Mouse (Mus musculus) intestine, postnatal 0 days (tissue): ENCODE measurements around the gene Abi1. TPM values are rescaled to one million over a fixed set of nuclear protein-coding genes. Genes with fewer than 3 reads are reported as not detected.

Experiments used
- ATAC-seq: fragments of 200-750 bp; cut with Nextera tagmentation; 2 replicates; pipeline ENCODE4 v1.8.0; 2017; ENCODE audit warnings: mild to moderate bottlenecking, moderate TSS enrichment, moderate library complexity
- H3K27ac ChIP-seq: fragments of 300-500 bp; sonication (generic); 2 replicates; pipeline ENCODE4 v1.5.1; 2014; ENCODE audit warnings: mild to moderate bottlenecking, low read depth, low read length, moderate library complexity
- H3K27me3 ChIP-seq: fragments of 300-500 bp; sonication (generic); replicated peaks from 2 replicates; pipeline ENCODE4 v1.6.1; 2014; ENCODE audit warnings: low read length, mixed read lengths; ENCODE audit not compliant: control insufficient read depth, insufficient read depth
- H3K36me3 ChIP-seq: fragments of 300-500 bp; sonication (generic); 2 replicates; pipeline ENCODE4 v1.6.1; 2014; ENCODE audit warnings: mild to moderate bottlenecking, moderate library complexity; ENCODE audit not compliant: control insufficient read depth, insufficient read depth
- H3K4me1 ChIP-seq: fragments of 300-500 bp; sonication (generic); replicated peaks from 2 replicates; pipeline ENCODE4 v1.6.1; 2014; ENCODE audit warnings: antibody characterized with exemption, low read length, mixed read lengths; ENCODE audit not compliant: control insufficient read depth, insufficient read depth
- H3K4me2 ChIP-seq: fragments of 300-500 bp; sonication (generic); replicated peaks from 2 replicates; pipeline ENCODE4 v1.6.1; 2014; ENCODE audit warnings: low read depth, mild to moderate bottlenecking, moderate library complexity
- H3K4me3 ChIP-seq: fragments of 300-500 bp; sonication (generic); 2 replicates; pipeline ENCODE4 v1.5.1; 2014; ENCODE audit warnings: low read depth, low read length
- H3K9ac ChIP-seq: fragments of 300-500 bp; sonication (generic); 2 replicates; pipeline ENCODE4 v1.6.1; 2014; ENCODE audit warnings: mild to moderate bottlenecking, low read depth, low read length
- H3K9me3 ChIP-seq: fragments of 300-500 bp; sonication (generic); 2 replicates; pipeline ENCODE4 v1.6.1; 2016; ENCODE audit warnings: mixed run types; ENCODE audit not compliant: control insufficient read depth
- CTCF ChIP-seq: sonication (generic); IDR thresholded peaks from 2 replicates; pipeline ENCODE4 v1.5.1; 2016; ENCODE audit warnings: low read depth, mild to moderate bottlenecking, control low read depth, antibody characterized with exemption, moderate library complexity
- whole genome bisulfite sequencing: fragments of 180-500 bp; shearing (Covaris S2); extraction: QIAGEN DNeasy Blood & Tissue Kit; methylation state at CpG from one replicate; pipeline ENCODE4 v1.1.7; 2014; 5-methylcytosine and 5-hydroxymethylcytosine counted together
- polyA plus RNA-seq: library from polyadenylated mRNA; unstranded; fragments of >200 nt; fragmentation: Nextera tagmentation; extraction: Ambion mirVana; gene quantifications from 2 replicates; pipeline ENCODE4 v1.2.1, GENCODE M21; 2015

Abi1 gene
- polyA plus RNA-seq, 1 experiment from 2014 or later = 38.1 TPM

DNA sequence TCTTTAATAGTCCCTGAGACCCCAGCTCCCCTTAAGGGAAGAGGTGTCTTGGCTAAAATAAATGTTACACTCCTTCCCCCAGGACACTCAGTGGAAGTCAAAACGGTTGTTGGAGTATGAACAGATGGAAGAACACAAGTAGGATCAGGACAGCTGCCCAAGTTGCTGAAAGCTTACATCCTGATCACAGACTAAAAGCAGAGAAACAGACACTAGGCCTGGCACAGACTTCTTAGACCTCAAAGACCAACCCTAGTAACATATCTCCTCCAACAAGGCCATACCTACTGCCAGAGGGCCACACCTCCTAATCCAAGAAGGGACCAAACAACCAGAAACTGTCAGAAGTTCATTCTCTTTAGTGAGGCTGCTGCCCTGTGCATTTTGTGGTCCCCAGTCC is 31.8 kb downstream of the Abi1 start:
- Histone ChIP-seq H3K4me3 (no peak overlapping the region), H3K9ac (no peak overlapping the region), H3K27me3 (no peaks in the 10 kb centered on the region), H3K27ac (no peak overlapping the region), H3K9me3 (no peaks in the 10 kb centered on the region), H3K36me3 (no peaks in the 10 kb centered on the region), H3K4me1 (no peaks in the 10 kb centered on the region), H3K4me2 (no peak overlapping the region)
- no peak for TF ChIP-seq CTCF
- no peak for ATAC-seq
- 71% methylated on average over 1 of the region's 1 CpGs for WGBS

DNA sequence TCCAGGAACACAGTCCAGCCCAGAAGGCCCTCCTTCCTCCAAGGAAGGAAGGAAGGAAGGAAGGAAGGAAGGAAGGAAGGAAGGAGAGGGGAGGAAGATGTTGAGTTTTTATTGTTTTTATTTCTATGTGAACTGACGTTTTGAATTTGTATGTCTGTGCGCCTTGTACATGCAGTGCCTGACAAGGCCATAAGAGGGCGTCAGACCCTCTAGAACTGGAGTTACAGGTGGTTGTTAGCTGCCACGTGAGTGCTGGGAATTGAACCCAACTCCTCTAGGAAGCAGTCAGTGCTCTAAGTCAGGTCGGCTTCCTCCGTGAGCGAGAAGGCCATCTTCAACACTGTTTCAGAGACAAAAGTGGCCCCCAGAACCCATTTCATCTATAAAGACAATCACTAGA is 32.5 kb downstream of the Abi1 start:
- no peaks in the 10 kb centered on the region for H3K27me3 ChIP-seq
- H3K4me3 ChIP-seq = no peak overlapping the region
- H3K4me1 ChIP-seq = no peaks in the 10 kb centered on the region
- H3K36me3 ChIP-seq = peaks cover 4% of the 10 kb centered on the region; the same call in 1 of the 2 replicates
- peak; percentile 38; the same call in 1 of the 2 replicates for TF ChIP-seq CTCF
- no peaks in the 10 kb centered on the region for H3K9me3 ChIP-seq
- no peak for ATAC-seq
- no peak overlapping the region for H3K9ac ChIP-seq
- no peak overlapping the region for H3K27ac ChIP-seq
- WGBS = 87% methylated on average over 7 of the region's 7 CpGs
- H3K4me2 ChIP-seq = no peak overlapping the region

DNA sequence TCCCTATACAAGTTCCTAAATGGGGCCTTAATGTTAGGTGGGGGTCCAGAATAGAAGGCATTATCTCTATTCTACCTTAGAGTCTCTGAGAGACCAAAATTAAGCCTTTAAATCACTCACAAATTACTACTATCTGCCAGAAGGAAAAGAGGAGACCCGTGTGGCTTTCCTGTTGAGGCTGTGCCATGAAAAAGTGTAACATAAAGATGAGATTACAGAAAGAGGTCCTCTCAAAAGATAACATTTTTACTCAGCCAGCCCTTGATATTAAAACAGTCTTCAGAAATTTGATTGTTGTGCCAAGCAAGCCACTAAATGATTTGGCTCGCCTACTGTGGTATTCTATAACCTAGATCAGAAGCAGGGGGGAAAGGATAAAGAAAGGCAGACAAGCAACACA is 32.9 kb downstream of the Abi1 start:
- WGBS = 71% methylated on average over 2 of the region's 2 CpGs

DNA sequence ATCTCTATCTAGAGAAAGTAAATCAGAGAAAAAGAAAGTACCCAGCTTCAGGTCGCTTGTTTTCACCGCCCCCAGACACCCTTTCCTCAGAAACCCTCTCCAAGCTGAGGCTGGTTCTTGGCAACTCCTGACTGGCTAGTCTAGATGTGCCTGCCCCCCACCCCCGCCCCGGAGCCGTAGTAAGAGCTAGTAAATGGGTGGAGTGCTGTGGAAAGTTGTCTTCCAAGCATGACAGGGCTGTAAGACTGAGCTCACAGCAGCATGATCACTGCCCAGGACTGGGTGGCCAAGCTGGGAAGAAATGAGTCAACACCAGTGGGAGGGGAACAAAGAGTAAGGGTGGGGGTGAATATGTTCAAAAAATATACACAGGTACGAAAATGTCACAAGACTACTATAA is 33.8 kb downstream of the Abi1 start:
- Histone ChIP-seq H3K27ac (no peak overlapping the region), H3K4me3 (no peak overlapping the region), H3K9ac (no peak overlapping the region), H3K36me3 (peaks cover 4% of the 10 kb centered on the region; the same call in 1 of the 2 replicates), H3K9me3 (no peaks in the 10 kb centered on the region), H3K27me3 (no peaks in the 10 kb centered on the region), H3K4me2 (no peak overlapping the region), H3K4me1 (no peaks in the 10 kb centered on the region)
- no peak for ATAC-seq
- no peak for TF ChIP-seq CTCF
- WGBS = 58% methylated on average over 6 of the region's 6 CpGs

More for the DNA sequence above, 32.9 kb downstream of the Abi1 start:
- no peak overlapping the region for H3K4me2 ChIP-seq
- no peak overlapping the region for H3K4me3 ChIP-seq
- H3K27ac ChIP-seq = no peak overlapping the region
- no peaks in the 10 kb centered on the region for H3K4me1 ChIP-seq
- H3K9me3 ChIP-seq = no peaks in the 10 kb centered on the region
- H3K9ac ChIP-seq = no peak overlapping the region
- TF ChIP-seq CTCF = no peak
- H3K36me3 ChIP-seq = peaks cover 4% of the 10 kb centered on the region; the same call in 1 of the 2 replicates
- no peak for ATAC-seq
- H3K27me3 ChIP-seq = no peaks in the 10 kb centered on the region

DNA sequence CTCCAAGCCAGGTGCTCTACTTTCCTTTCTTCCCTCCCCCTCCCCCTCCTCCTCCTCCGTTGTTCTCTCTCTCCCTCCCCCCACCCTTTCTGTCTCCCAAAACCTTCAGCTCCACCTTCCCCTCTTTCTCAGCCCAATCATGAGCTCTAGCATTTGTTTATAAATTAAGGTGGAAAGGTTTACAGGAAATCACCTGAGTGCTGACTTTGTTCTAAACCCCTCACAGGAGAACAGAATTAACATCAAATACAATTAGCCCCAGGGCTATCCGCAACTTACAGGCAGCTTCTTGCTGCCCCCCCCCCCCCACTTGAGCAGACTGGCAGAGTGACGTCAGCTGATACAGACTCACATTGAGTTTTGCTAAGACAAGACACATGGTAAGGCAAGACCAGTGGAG is 37.4 kb downstream of the Abi1 start:
- no peak for ATAC-seq
- Histone ChIP-seq H3K27ac (no peak overlapping the region), H3K4me2 (no peak overlapping the region), H3K4me1 (no peaks in the 10 kb centered on the region; the same call in 1 of the 2 replicates), H3K9me3 (no peaks in the 10 kb centered on the region), H3K9ac (no peak overlapping the region), H3K4me3 (no peak overlapping the region), H3K36me3 (peaks cover 4% of the 10 kb centered on the region; the same call in 1 of the 2 replicates), H3K27me3 (no peaks in the 10 kb centered on the region)
- no peak for TF ChIP-seq CTCF
- 68% methylated on average over 3 of the region's 3 CpGs for WGBS

DNA sequence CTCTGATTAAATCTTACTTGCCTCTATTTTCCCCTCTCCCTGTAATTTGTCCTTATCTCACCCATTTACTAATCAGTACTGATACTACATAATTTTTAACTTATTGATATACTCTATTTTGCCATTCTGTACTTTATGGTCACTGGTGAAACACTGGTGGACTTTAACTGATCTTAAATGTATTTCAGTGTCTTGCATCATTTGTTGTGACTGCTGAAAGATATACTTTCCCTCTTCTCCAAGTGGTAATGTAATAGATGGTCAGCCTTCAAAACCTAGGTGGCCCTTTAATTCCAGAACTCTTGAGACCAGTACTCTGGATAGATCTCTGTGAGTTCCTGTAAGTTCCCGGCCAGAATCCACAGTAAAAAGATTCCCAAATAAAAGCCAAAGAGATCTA is 40.4 kb downstream of the Abi1 start:
- H3K9ac ChIP-seq = no peak overlapping the region
- 69% methylated on average over 1 of the region's 1 CpGs for WGBS
- H3K36me3 ChIP-seq = peaks cover 4% of the 10 kb centered on the region; the same call in 1 of the 2 replicates
- no peak for ATAC-seq
- no peaks in the 10 kb centered on the region for H3K9me3 ChIP-seq
- peaks cover 3% of the 10 kb centered on the region; the same call in 1 of the 2 replicates for H3K4me1 ChIP-seq
- no peak overlapping the region for H3K4me2 ChIP-seq
- H3K27me3 ChIP-seq = no peaks in the 10 kb centered on the region
- no peak overlapping the region for H3K27ac ChIP-seq
- H3K4me3 ChIP-seq = no peak overlapping the region
- TF ChIP-seq CTCF = no peak

DNA sequence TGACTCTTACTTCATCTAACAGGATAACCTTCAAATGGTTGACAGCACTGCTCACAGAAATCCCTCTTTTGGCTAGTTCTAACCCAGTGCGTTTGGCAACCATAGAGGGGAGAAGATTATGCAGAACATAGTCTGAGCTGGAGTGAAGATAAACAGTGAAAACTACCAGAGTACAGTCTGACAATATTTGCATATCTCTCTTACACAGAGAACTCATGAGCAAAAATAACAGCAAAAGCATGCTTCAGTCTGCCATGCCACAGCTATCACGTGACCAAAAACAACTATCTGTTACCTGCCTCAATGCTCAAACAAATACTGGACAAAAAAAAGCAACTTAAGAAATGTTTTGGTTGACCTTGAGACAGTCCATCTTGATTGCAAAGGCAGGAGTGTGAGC is 41.2 kb downstream of the Abi1 start:
- H3K27me3 ChIP-seq = no peaks in the 10 kb centered on the region
- peaks cover 3% of the 10 kb centered on the region; the same call in 1 of the 2 replicates for H3K4me1 ChIP-seq
- H3K36me3 ChIP-seq = peaks cover 9% of the 10 kb centered on the region; the same call in 1 of the 2 replicates
- TF ChIP-seq CTCF = no peak
- H3K9ac ChIP-seq = no peak overlapping the region
- no peaks in the 10 kb centered on the region for H3K9me3 ChIP-seq
- H3K4me3 ChIP-seq = no peak overlapping the region
- H3K4me2 ChIP-seq = no peak overlapping the region
- H3K27ac ChIP-seq = no peak overlapping the region
- WGBS = 69% methylated on average over 2 of the region's 2 CpGs
- no peak for ATAC-seq
